Mouse (Mus musculus) cerebral cortex, adult 2 months (tissue): Measurements from ENCODE around the gene Smr3a.

Experiments
- WGBS: fragments of 180-500 bp; shearing (Covaris S2); methylation state at CpG from one replicate; pipeline ENCODE4 v1.1.7; 2018; 5-methylcytosine and 5-hydroxymethylcytosine counted together

The Smr3a gene

DNA sequence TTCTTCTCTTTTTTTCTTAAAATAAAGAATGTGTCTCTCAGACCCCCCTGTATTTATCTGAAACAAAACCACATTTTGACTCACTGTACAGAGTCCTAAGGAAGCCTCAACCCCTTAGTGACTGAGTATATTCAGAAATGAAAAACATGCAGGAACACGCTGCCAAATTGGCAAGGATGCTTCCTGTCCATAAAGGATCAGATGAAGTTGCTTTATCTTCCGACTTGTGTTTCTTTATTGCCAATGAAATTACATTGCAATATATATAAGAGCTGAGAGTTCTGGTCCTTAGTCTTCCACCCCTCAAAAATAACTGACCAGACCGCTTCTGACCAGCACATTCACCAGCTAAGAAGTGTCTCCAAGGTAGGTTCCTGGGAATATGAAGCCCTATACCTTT, at the start of gene Smr3a:
Gene Smr3a, plus strand, starts transcription at position 301 of the 400 bp plus-strand sequence.
- 86% methylated on average over 3 of the region's 3 CpGs for WGBS

DNA sequence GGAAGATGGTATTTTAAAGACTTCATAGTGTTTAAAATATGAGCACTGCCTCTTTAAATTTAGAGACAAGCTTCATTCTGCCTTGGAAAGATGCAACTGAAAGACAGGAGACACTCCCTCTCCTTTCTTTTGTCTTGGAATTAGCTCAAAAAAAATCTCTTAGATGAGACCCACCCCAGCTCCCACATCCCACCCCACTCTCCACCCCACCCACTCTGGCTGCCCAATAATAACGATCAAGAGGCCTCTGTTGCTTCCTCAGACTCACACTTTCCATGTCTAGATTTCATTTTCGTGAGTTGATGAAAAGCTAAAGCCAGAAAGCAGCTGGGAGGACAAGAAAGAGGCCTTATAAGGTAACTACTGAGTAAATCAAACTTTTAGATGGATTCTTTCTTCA, 33.1 kb upstream of the Smr3a start, which contains the start of the genes 2310003L06Rik and Gm28434:
Gene 2310003L06Rik, plus strand, starts transcription at position 259 of the 400 bp plus-strand sequence.
Gene Gm28434, plus strand, starts transcription at position 317 of the 400 bp plus-strand sequence.
- 49% methylated on average over 2 of the region's 2 CpGs for WGBS

DNA sequence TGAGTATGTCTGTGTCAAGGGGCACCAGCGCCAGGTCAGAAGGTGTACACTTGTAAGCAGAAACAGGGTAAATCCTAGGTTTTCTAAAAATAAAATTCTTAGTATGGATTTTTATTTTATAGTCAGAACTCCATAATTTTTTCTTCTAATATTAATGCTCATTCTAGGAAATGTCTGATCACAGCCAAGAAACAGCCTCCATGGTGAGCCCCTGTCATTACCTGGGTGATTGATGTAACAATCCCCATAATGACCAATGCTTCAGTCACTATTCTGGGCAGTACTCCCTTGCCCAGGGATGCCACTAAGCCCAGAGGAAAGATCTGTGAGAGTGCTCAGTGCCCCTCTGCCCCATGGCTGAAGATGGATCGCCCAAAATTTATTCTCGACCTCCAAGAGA, 23.2 kb upstream of the Smr3a start, which contains the start of gene Cabs1:
Gene Cabs1, plus strand, starts transcription at position 301 of the 400 bp plus-strand sequence.
- WGBS = 84% methylated on average over 3 of the region's 3 CpGs

DNA sequence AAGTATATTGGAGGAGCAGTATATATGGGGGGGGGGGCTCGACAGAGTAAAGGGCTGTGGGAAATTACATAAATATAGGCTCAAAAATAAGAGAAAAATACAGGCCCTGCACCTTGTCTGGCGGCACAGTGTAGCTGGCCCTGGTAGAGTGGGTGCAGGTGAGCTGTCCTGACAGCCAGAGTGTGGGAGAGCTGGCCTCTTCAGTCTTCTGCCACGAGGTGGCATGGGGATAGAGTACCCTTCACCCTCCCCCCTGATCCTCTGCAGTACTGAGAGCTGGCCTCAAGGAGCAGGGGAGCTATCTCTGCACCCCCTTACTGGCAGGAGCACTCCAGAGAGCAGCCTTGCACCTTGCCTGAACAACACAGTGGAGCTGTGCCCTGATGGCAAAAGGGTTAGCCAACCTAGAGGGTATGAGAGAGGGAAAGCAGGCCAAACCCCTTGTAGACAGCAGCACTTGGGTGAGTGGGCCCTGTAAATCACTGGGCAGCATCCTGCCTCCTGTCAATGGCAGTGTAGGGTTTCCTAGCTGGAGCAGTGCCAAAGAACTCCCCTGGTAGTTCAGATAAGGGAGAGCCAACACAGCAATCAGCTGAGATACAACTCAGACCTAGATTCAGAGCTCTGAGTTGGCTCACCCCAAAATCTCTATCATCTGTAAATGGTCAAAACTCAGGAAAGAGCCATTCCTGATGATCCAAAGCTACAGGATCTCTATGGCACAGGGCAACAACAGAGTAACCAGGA, 19.7 kb upstream of the Smr3a start:
- WGBS = 62% methylated on average over 3 of the region's 3 CpGs
